Mouse (Mus musculus) midbrain, embryonic 16.5 days (tissue): ENCODE results near the gene Eml6. TPM values are rescaled to one million over a fixed set of nuclear protein-coding genes. Genes with fewer than 3 reads are reported as not detected.

Source experiments
- ATAC-seq: fragments of 200-750 bp; cut with Nextera tagmentation; 2 replicates; pipeline ENCODE4 v1.8.0; 2017; ENCODE audit warnings: moderate TSS enrichment
- H3K27ac ChIP-seq: fragments of 300-500 bp; sonication (generic); 2 replicates; pipeline ENCODE4 v1.5.1; 2014; ENCODE audit warnings: mild to moderate bottlenecking, low read length, mixed read lengths
- H3K27me3 ChIP-seq: fragments of 300-500 bp; sonication (generic); 2 replicates; pipeline ENCODE4 v1.6.1; 2014; ENCODE audit warnings: low read depth, low read length, mixed read lengths; ENCODE audit not compliant: control insufficient read depth, insufficient read depth
- H3K36me3 ChIP-seq: fragments of 300-500 bp; sonication (generic); 2 replicates; pipeline ENCODE4 v1.6.1; 2014; ENCODE audit warnings: mild to moderate bottlenecking, low read length, moderate library complexity, mixed read lengths; ENCODE audit not compliant: control insufficient read depth, insufficient read depth
- H3K4me1 ChIP-seq: fragments of 300-500 bp; sonication (generic); 2 replicates; pipeline ENCODE4 v1.6.1; 2014; ENCODE audit warnings: mild to moderate bottlenecking, low read length, mixed read lengths; ENCODE audit not compliant: control insufficient read depth, insufficient read depth
- H3K4me2 ChIP-seq: fragments of 300-500 bp; sonication (generic); 2 replicates; pipeline ENCODE4 v1.6.1; 2014; ENCODE audit warnings: mild to moderate bottlenecking, low read length, mixed read lengths
- H3K4me3 ChIP-seq: fragments of 300-500 bp; sonication (generic); 2 replicates; pipeline ENCODE4 v1.5.1; 2014; ENCODE audit warnings: low read depth, mild to moderate bottlenecking, low read length, moderate library complexity, mixed read lengths
- H3K9ac ChIP-seq: fragments of 300-500 bp; sonication (generic); 2 replicates; pipeline ENCODE4 v1.6.1; 2014; ENCODE audit warnings: low read depth, low read length, mixed read lengths
- H3K9me3 ChIP-seq: fragments of 300-500 bp; sonication (generic); replicated peaks from 2 replicates; pipeline ENCODE4 v1.6.1; 2014; ENCODE audit warnings: mild to moderate bottlenecking, low read length, mixed read lengths; ENCODE audit not compliant: control insufficient read depth, poor library complexity, severe bottlenecking
- WGBS: fragments of 180-500 bp; shearing (Covaris S2); extraction: QIAGEN DNeasy Blood & Tissue Kit; methylation state at CpG from one replicate; pipeline ENCODE4 v1.1.7; 2014; 5-methylcytosine and 5-hydroxymethylcytosine counted together
- polyA plus RNA-seq: library from polyadenylated mRNA; unstranded; fragments of >200 nt; fragmentation: Nextera tagmentation; extraction: Ambion mirVana; gene quantifications from 2 replicates; pipeline ENCODE4 v1.2.1, GENCODE M21; 2015

Eml6 gene
- polyA plus RNA-seq, 1 experiment from 2014 or later: 7.8 TPM

DNA sequence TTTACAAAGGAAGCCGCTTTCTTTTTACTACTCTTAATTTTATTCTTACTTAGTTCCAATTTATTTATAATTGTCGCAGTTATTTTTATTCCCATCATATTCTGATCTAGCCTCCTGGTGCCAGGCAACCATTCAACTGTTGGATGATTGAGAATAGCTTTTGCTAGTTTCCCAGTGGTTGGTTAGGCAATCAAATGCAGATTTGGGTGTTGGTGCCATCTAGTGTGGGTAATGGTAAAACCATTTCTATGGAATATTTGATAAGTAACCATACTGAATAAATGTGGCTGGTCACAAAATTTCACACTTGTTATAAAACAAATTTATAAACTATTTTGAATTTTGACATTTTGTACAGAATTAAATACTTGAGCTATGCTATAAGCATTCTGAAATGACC lies 311.0 kb downstream of the Eml6 start:
- Histone ChIP-seq H3K4me1 (peaks cover 8% of the 10 kb centered on the region), H3K27ac (no peak overlapping the region), H3K27me3 (no peaks in the 10 kb centered on the region), H3K4me2 (no peak overlapping the region), H3K9ac (no peak overlapping the region), H3K36me3 (no peaks in the 10 kb centered on the region), H3K9me3 (no peaks in the 10 kb centered on the region), H3K4me3 (no peak overlapping the region)
- ATAC-seq: no peak
- WGBS: 91% methylated on average over 2 of the region's 2 CpGs

GRCm38 (mm10) chr11:29714114-29714513 lies 311.7 kb downstream of the Eml6 start:
- Histone ChIP-seq H3K27ac (no peak overlapping the region), H3K4me1 (peaks cover 8% of the 10 kb centered on the region), H3K4me2 (no peak overlapping the region), H3K27me3 (no peaks in the 10 kb centered on the region), H3K36me3 (no peaks in the 10 kb centered on the region), H3K4me3 (no peak overlapping the region), H3K9me3 (no peaks in the 10 kb centered on the region), H3K9ac (no peak overlapping the region)
- 0 out of 2 replicates have a peak, but pooled peaks have one; percentile 33 for ATAC-seq
- WGBS: 92% methylated on average over 7 of the region's 7 CpGs

- Histone ChIP-seq H3K9ac (no peak overlapping the region), H3K9me3 (no peaks in the 10 kb centered on the region), H3K36me3 (peaks cover 3% of the 10 kb centered on the region; the same call in 1 of the 2 replicates), H3K27me3 (no peaks in the 10 kb centered on the region), H3K4me1 (peaks cover 6% of the 10 kb centered on the region), H3K27ac (no peak overlapping the region), H3K4me3 (no peak overlapping the region), H3K4me2 (no peak overlapping the region)
- no peak for ATAC-seq
Observed at GRCm38 (mm10) chr11:29709512-29709911, 316.3 kb downstream of the Eml6 start.

DNA sequence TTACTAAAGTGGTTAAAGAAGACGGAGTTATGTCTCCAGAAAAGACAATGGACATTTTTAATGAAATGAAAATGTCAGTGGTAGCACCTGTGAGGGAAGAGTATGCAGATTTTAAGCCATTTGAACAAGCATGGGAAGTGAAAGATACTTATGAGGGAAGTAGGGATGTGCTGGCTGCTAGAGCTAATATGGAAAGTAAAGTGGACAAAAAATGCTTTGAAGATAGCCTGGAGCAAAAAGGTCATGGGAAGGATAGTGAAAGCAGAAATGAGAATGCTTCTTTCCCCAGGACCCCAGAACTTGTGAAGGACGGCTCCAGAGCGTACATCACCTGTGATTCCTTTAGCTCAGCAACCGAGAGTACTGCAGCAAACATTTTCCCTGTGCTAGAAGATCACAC lies 319.0 kb downstream of the Eml6 start:
- H3K27ac ChIP-seq: no peak overlapping the region
- H3K9ac ChIP-seq: no peak overlapping the region
- H3K9me3 ChIP-seq: no peaks in the 10 kb centered on the region
- no peak for ATAC-seq
- no peak overlapping the region for H3K4me3 ChIP-seq
- H3K4me2 ChIP-seq: no peak overlapping the region
- H3K36me3 ChIP-seq: peaks cover 3% of the 10 kb centered on the region; the same call in 1 of the 2 replicates
- H3K4me1 ChIP-seq: peaks cover 13% of the 10 kb centered on the region
- 90% methylated on average over 4 of the region's 4 CpGs for WGBS
- H3K27me3 ChIP-seq: no peaks in the 10 kb centered on the region

DNA sequence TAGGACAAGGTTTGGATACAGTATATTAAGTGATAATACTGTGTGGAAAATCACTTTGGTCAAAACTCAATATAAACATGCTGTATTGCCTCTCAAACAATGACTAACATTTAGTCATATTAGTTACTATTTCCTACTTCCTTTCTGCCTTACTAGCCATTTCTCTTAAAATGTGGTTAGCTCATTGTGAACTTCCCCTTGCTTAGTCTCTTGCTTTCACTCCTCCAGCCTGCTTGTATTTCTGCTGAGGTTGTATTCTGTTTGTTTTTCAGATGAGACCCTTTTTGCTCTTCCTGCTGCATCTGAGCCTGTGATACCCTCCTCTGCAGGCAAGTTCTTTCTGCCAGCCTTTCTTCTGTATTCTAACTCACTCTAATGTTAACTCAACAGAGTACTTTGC lies 320.6 kb downstream of the Eml6 start:
- H3K4me1 ChIP-seq: peaks cover 12% of the 10 kb centered on the region
- no peaks in the 10 kb centered on the region for H3K9me3 ChIP-seq
- no peak overlapping the region for H3K4me3 ChIP-seq
- peaks cover 3% of the 10 kb centered on the region; the same call in 1 of the 2 replicates for H3K36me3 ChIP-seq
- no peak for ATAC-seq
- no peaks in the 10 kb centered on the region for H3K27me3 ChIP-seq
- no peak overlapping the region for H3K9ac ChIP-seq
- no peak overlapping the region for H3K27ac ChIP-seq
- no peak overlapping the region for H3K4me2 ChIP-seq

- Histone ChIP-seq H3K27ac (no peak overlapping the region), H3K4me1 (peaks cover 18% of the 10 kb centered on the region), H3K4me3 (no peak overlapping the region), H3K9me3 (no peaks in the 10 kb centered on the region), H3K36me3 (peaks cover 3% of the 10 kb centered on the region; the same call in 1 of the 2 replicates), H3K9ac (no peak overlapping the region), H3K27me3 (no peaks in the 10 kb centered on the region), H3K4me2 (no peak overlapping the region)
- 81% methylated on average over 3 of the region's 3 CpGs for WGBS
- ATAC-seq: no peak
Observed at GRCm38 (mm10) chr11:29702721-29703120, 323.1 kb downstream of the Eml6 start.

- H3K9me3 ChIP-seq: no peaks in the 10 kb centered on the region
- H3K4me1 ChIP-seq: peaks cover 25% of the 10 kb centered on the region
- no peak for ATAC-seq
- no peak overlapping the region for H3K9ac ChIP-seq
- no peaks in the 10 kb centered on the region for H3K27me3 ChIP-seq
- H3K27ac ChIP-seq: no peak overlapping the region
- no peak overlapping the region for H3K4me3 ChIP-seq
- H3K4me2 ChIP-seq: no peak overlapping the region
- no peaks in the 10 kb centered on the region for H3K36me3 ChIP-seq
Observed at GRCm38 (mm10) chr11:29694754-29695153, 331.1 kb downstream of the Eml6 start.

DNA sequence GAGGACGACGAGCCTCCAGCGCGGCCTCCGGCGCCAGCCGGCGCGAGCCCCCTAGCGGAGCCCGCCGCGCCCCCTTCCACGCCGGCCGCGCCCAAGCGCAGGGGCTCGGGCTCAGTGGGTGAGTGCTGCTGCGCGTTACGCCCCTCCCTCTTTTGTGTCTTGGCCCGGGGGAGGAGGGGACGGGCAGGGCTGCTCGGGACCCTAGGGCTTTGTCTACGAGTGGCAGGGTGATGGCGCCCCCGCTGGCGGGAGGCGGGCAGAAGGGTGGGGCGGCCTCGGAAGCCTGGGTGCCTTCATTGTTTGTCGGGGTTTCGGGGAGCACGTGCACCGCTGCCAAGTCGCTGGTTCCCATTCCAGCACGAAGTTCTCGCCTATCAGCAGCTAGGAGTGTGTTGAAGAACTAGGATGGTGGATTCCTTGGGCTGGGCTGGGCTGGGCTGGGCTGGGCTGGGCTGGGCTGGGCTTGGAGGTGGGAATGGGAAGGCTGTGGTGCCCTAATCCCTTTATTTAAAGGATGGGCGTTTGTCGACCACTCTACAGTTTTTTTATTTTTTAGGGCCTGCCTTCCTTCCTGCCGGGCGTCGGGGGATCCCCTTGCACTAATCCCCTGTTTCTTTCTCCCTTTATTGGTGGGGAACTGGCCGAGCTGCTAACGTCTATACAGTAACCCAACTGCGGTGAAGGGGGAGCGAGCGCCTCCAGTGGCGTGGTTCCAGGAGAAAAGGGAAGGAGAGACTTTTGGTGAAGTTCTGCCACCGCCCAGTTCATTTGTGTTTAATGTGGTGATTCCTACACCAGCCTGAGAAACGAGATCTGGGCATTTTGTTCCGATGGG lies 332.0 kb downstream of the Eml6 start:
- Histone ChIP-seq H3K4me1 (peaks cover 25% of the 10 kb centered on the region), H3K27ac (peak overlapping the region; percentile 98), H3K4me3 (peak overlapping the region; percentile 97), H3K9ac (peak overlapping the region; percentile 100), H3K36me3 (no peaks in the 10 kb centered on the region), H3K27me3 (no peaks in the 10 kb centered on the region), H3K4me2 (peak overlapping the region; percentile 60), H3K9me3 (no peaks in the 10 kb centered on the region)
- under 1% methylated on average over 47 of the region's 53 CpGs for WGBS
- peak; percentile 89 for ATAC-seq
